Mouse (Mus musculus): ENCODE results near the gene Ccdc80. TPM values are rescaled to one million over a fixed set of nuclear protein-coding genes. Genes with fewer than 3 reads are reported as not detected.

The Ccdc80 gene
- total RNA-seq, 2 experiments from 2014 or later: 6.4 to 6.6 TPM

GRCm38 (mm10) chr16:45108203-45108878 lies 15.1 kb downstream of the Ccdc80 start:
- intact Hi-C loops (cut with DNase I): no loop called here
- no peak for DNase-seq (ENCODE audit: low spot score in 2 of 2)

- DNase-seq (ENCODE audit: low spot score in 2 of 2): peak in 1 of 2 experiments; percentile 70
- intact Hi-C loops (cut with DNase I): no loop called here
Observed at GRCm38 (mm10) chr16:45110498-45110897, 17.3 kb downstream of the Ccdc80 start.

GRCm38 (mm10) chr16:45117200-45117599 lies 24.0 kb downstream of the Ccdc80 start:
- no peak for DNase-seq (ENCODE audit: low spot score in 2 of 2)
- intact Hi-C loops (cut with DNase I): no loop called here

DNA sequence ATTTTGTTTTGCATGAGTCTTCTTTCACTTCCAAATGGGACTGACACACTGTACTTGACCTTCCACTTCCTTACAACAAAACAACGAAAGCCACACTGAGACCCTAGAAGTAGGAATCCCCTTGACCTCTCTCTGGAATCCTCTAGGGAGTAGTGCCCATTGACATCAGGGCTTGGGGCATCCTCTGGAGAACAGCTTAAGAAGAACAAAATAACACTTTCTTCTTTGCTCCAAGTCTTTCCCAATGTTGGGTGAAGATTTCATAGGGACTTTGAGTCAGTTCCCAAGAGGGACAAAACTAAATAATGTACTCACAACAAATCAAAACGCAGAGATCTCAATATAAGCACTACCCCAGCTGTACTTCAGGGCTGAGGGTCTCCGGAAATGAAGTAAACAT lies 25.6 kb downstream of the Ccdc80 start:
- intact Hi-C loops (cut with DNase I): no loop called here
- no peak for DNase-seq (ENCODE audit: low spot score in 2 of 2)

DNA sequence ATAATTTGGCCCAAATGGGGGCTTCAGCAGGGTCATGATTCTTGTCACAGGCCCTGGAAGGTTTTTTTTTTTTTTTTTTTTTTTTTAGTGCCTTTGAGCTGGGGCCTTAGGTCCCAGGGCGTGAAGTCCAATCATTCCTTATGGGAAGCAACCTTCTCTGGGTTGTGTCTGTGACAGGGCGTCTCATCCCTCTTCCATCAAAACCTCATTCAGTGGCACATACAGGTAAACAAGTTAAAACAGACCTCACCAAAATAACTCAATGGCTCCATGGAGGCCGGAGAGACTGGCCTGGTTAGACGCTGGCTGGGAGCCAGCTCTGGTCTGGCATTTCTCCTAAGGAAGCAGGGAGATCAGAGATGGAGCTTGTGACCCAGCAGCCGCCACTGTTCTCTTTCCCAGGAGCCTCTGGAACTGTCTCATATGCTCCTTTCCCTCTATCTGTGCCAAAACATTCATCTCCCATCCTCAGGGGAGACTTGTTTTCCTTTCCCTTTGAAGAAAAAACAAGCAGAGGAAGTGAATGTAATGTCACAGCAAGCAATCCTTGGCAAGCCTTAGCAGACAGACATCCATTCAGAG lies 27.7 kb downstream of the Ccdc80 start:
- intact Hi-C loops (cut with DNase I): loop anchor here (10.0 kb wide), 1 partner anchor 356 kb away; the partner anchor contains the start of gene Cd200r1
- DNase-seq (ENCODE audit: low spot score in 2 of 2): peak; percentile 21 to 32

DNA sequence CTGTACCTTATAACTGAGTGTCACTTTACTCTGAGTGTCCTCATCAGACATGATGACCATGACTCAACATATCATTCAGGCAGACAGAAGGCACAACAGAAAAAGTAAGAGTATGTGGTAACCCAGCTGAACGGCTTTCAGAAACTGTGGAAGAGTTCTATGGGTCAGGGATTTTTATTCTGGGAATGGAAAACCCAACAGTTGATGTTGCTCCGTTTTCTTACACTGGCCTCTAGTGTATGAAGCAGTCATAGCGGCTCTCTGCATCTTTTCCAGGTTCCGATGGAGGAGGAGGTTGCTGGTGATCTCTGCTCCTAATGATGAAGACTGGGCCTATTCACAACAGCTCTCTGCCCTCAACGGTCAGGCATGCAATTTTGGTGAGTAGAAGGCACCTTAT lies 29.4 kb downstream of the Ccdc80 start:
- peak; percentile 27 to 54 for DNase-seq (ENCODE audit: low spot score in 2 of 2)
- intact Hi-C loops (cut with DNase I): loop anchor here (10.0 kb wide), 1 partner anchor 358 kb away; the partner anchor contains the start of gene Cd200r1

DNA sequence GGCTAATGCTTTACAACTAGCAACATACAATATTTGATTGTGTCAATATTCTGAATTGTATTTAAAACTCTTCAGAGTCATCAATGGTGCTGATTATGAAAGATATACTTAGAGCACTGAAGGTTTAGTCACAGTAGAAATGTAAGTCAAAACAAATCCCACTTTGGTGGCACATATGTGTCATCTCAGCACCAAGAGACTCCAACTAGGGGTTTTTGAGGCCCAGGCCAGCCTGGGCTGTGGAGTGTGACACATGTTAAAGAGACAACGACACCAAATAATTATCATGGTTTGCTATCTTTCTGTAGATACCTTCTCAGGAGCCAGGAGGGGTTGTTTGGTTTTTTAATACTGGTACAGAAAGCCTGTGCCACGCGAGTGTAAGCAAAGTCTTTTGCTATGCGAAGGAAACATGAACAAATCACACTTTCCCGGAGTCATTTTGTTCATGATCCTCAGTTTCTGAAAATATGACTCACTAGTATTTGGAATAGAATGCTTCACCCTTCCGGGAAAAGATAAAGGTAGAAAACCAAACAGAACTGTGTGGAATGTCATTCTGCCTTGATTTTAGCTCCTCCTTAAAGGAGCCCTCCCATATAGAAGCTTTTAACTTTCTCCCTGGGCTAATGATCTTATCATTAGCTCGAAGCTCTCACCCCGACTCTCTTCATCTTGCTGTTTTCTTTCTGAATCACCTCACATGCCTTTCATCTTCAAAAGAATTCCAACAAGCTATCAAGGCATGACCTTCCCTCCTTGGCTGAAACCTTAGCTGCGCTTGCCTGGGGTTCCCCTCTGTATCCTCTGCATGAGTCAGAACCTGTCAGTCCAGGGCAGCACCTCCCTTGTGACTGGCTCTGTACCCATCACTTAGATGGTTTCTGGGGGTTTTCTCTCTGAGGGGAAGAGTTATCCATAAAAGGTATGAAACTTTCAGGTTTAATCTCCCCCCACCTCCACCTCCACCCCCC lies 31.3 kb downstream of the Ccdc80 start:
- no peak for DNase-seq (ENCODE audit: low spot score in 2 of 2)
- intact Hi-C loops (cut with DNase I): loop anchor here (10.0 kb wide), 1 partner anchor 360 kb away; the partner anchor contains the start of gene Cd200r1

DNA sequence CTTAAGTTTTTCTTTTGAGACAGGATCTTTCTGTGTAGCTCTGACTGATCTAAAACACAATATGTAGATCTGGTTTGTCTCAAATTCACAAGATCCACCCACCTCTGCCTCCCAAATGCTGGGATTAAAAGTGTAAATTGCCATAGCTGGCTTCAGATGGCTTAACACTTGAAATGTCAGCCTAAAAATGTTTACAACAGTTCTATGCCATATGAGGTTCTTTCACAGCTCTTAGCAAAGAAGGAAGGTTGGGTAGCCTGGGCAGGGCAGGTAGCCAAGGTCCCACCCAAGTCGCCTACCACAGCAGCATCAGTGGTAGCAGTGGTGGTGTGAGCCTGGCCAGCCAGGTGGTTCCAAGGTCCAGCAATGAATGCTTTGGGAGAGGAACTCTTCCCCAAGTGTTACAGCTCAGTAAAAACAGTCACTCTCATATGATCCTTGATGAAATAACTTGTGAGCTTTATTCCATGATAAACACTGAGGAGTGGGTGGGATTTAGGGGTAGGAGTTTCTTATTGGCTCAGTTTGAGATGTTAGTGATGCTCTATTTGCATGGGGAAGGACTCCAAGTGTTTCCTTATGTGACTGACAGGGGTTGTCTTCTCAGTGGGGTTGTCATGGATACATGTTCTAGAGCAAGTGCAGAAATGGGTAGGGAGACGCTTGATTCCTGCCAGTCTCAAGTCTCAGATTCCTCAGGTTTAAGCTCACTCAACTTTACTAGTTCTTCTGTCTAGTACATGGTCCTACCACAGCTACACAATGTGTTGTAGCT lies 34.9 kb downstream of the Ccdc80 start:
- intact Hi-C loops (cut with DNase I): loop anchor here (10.0 kb wide), 1 partner anchor 363 kb away; the partner anchor contains the start of gene Cd200r1
- DNase-seq (ENCODE audit: low spot score in 2 of 2): peak; percentile 25 to 89

- intact Hi-C loops (cut with DNase I): loop anchor here (5.0 kb wide), 1 partner anchor 179 kb away; no protein-coding TSS in a partner anchor
- no peak for DNase-seq (ENCODE audit: low spot score in 2 of 2)
Observed at GRCm38 (mm10) chr16:45141711-45142110, 48.5 kb downstream of the Ccdc80 start.

DNA sequence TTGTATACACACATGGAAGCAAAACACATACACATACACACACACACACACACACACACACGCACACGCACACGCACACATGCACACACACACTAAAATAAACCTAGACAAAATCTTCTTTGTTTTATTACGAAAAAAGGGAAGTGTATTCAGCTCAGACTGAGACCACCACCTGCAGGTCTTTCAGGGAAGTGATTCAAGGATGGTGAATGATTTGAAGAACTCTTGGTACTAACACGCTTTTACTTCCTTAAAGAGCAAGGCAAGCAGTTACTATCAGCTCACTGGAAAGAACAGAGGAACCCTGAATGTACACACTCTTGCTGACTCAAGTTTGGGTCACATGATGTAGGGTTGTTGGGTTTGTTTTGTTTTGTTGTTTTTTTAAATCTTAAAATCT lies 49.4 kb downstream of the Ccdc80 start:
- intact Hi-C loops (cut with DNase I): loop anchor here (5.0 kb wide), 1 partner anchor 180 kb away; no protein-coding TSS in a partner anchor
- DNase-seq (ENCODE audit: low spot score in 2 of 2): no peak

- intact Hi-C loops (cut with DNase I): no loop called here
- no peak for DNase-seq (ENCODE audit: low spot score in 2 of 2)
Observed at GRCm38 (mm10) chr16:45145119-45145518, 51.9 kb downstream of the Ccdc80 start.

DNA sequence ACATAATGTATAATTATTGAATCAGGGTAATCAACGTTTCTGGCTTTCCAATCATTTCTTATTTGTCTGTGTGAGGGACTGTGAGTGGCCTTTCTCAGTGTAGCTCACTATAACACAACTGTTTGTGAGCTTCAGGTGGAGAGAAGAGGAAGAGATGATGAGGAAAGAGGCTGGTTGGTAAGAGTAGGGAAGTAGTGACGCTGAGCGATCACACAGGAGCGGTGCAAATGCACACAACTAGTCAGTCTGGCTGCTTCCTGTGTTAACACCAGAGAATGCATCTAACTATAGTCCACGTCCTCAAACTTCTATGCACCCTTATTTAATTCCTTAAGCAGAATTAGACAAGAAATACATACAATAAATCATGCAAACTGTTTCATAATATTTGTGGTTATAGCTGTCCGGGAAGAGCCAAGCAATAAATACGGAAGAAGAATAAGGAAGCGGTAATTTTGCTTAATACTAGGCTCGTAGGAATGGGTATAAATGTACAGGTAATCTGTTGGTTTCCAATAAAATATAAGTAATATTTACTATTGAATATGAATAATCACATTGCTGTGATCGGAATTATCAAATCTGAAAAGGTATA lies 55.4 kb downstream of the Ccdc80 start:
- intact Hi-C loops (cut with DNase I): no loop called here
- no peak for DNase-seq (ENCODE audit: low spot score in 2 of 2)

DNA sequence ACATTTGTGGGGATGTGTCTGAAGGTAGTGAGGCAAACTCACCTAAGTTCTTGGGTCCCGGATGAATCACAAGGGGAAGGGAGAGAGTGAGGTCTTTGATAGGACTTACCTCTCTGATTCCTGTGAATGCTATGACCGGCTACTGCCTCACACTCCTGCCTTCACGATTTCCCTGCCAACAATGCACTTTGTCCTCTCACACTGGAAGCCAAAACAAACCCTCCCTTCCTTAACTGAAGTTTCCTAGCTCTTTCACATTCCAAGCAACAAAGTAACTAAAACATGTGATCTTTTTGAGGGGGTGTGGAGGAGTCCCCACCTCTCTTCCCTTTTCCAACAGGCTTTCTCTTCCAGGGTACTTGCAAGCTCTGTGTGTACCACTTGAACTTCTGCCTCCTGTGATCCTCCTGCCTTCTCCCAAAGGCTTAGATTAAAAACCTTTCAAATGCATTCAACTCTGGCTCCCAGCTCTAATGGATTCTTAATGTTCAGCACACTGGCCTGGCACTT lies 61.6 kb downstream of the Ccdc80 start:
- no peak for DNase-seq (ENCODE audit: low spot score in 2 of 2)
- intact Hi-C loops (cut with DNase I): loop anchor here (5.0 kb wide), 1 partner anchor 407 kb away; the partner anchor contains the start of gene Gtpbp8

DNA sequence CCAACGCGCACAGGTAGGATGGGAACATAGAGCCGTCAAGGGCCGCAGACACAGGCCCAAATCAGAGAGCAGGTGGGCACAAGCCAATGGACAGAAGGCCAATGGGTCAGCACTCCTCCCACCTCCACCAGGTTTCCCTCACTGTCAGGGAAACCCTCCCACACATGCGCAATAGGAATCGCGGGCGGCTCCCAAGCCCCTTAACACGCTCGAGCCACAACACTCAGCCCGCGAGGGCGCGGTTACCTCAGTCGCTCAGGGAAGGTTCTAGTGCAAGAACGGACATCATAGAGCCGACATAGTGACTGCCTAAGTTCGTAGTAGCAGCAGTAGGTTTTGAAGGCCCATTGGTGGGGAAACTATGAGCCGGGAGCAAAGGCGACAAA lies 64.9 kb downstream of the Ccdc80 start:
- DNase-seq (ENCODE audit: low spot score in 2 of 2): peak; percentile 57 to 67
- intact Hi-C loops (cut with DNase I): loop anchor here (5.0 kb wide), 1 partner anchor 411 kb away; the partner anchor contains the start of gene Gtpbp8

DNA sequence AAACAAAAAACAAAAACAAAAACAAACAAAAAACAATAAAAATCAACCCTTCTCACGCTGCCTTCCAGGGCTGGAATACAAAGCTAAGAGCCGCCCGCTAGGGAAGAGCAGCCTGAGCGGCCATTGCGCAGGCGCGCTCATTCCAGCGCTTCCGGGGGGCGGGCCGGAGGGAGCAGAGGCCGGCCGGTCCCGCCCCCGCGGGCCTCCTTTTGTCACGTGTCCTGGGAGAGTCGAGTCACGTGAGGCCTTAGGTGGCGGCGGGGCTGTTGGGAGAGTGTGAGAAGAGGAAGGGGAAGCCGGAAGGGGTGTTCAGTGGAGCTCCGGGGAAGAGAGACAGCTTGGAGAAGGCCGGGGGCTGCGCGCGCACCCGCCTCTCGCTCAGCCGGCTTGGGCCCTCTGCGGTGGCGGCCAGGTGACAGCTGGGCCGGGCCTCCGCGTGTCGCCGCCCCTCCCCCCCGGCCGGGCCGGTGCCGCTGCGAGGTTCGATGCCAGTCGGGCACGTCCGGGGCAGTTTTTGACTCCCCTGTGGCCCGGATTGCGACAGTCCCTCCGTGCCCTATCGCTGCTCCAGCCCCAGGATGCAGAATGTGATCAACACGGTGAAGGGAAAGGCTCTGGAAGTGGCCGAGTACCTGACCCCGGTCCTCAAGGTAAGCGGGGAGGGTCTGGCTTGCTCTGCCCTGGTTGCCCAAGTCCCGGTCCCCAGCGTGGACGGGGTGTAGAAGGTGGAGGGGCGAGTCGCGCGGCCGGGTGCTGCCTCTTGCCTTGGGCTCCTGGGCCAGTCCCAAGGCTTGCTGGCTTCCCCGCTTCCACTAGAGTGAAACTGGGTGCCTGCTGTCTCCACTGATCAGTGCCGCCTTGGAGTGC lies 65.6 kb downstream of the Ccdc80 start, which contains the start of the genes Slc35a5 and Atg3:
TSS of gene Slc35a5 (minus strand) at position 185 of the 867 bp plus-strand sequence.
TSS of gene Atg3 (plus strand) at position 264 of the 867 bp plus-strand sequence.
- DNase-seq (ENCODE audit: low spot score in 2 of 2): peak; percentile 95 to 97
- intact Hi-C loops (cut with DNase I): loop anchor here (5.0 kb wide), 1 partner anchor 411 kb away; the partner anchor contains the start of gene Gtpbp8

GRCm38 (mm10) chr16:45159389-45159716 lies 66.2 kb downstream of the Ccdc80 start:
- DNase-seq (ENCODE audit: low spot score in 2 of 2): no peak
- intact Hi-C loops (cut with DNase I): loop anchor here (5.0 kb wide), 1 partner anchor 412 kb away; the partner anchor contains the start of gene Gtpbp8

Data from left cerebral cortex, postnatal 25 days (tissue).